Mouse (Mus musculus) ES-Bruce4 (cell line): ENCODE results near the gene Dhrs9. TPM values are rescaled to one million over a fixed set of nuclear protein-coding genes. Genes with fewer than 3 reads are reported as not detected.

Experiments
- H3K27ac ChIP-seq: 2 replicates; pipeline ENCODE4 v1.5.1; 2012; ENCODE audit warnings: low read length, inconsistent platforms; ENCODE audit not compliant: insufficient read depth
- H3K27me3 ChIP-seq: 2 replicates; pipeline ENCODE4 v1.6.1; 2012; ENCODE audit warnings: mild to moderate bottlenecking, low read length, inconsistent platforms; ENCODE audit not compliant: control insufficient read depth, poor library complexity, insufficient read depth, severe bottlenecking
- H3K36me3 ChIP-seq: 2 replicates; pipeline ENCODE4 v1.6.1; 2012; ENCODE audit warnings: inconsistent platforms, mild to moderate bottlenecking, low read length, moderate library complexity; ENCODE audit not compliant: control insufficient read depth, poor library complexity, insufficient read depth, severe bottlenecking
- H3K4me1 ChIP-seq: one replicate; pipeline ENCODE4 v1.8.1; 2011; ENCODE audit warnings: low read length; ENCODE audit not compliant: control insufficient read depth, insufficient read depth
- H3K4me3 ChIP-seq: 2 replicates; pipeline ENCODE4 v1.5.1; 2011; ENCODE audit warnings: low read depth, mild to moderate bottlenecking, low read length
- H3K9ac ChIP-seq: 2 replicates; pipeline ENCODE4 v1.6.1; 2012; ENCODE audit warnings: low read depth, mild to moderate bottlenecking, inconsistent platforms; ENCODE audit not compliant: poor library complexity, severe bottlenecking
- H3K9me3 ChIP-seq: replicated peaks from 2 replicates; pipeline ENCODE4 v1.6.1; 2012; ENCODE audit warnings: mild to moderate bottlenecking, low read length, inconsistent platforms; ENCODE audit not compliant: control insufficient read depth, poor library complexity, insufficient read depth, severe bottlenecking
- CTCF ChIP-seq: IDR thresholded peaks from one replicate; pipeline ENCODE4 v1.8.1; 2011; ENCODE audit warnings: low read depth, low read length
- EP300 ChIP-seq: IDR thresholded peaks from 2 replicates; pipeline ENCODE4 v1.6.1; 2011; ENCODE audit warnings: low read depth, low read length; ENCODE audit not compliant: insufficient read depth
- POLR2A ChIP-seq: IDR thresholded peaks from one replicate; pipeline ENCODE4 v1.8.1; 2011; ENCODE audit warnings: low read length; ENCODE audit not compliant: insufficient read depth
- polyA plus RNA-seq: library from polyadenylated mRNA; stranded (reverse); fragments of >200 nt; gene quantifications from 2 replicates; pipeline ENCODE4 v1.2.4, GENCODE M21; 2011; ENCODE audit warnings: low read depth; ENCODE audit not compliant: missing spikeins, insufficient read depth, insufficient read length

The Dhrs9 gene
- polyA plus RNA-seq, 1 experiment: 0.13 TPM

DNA sequence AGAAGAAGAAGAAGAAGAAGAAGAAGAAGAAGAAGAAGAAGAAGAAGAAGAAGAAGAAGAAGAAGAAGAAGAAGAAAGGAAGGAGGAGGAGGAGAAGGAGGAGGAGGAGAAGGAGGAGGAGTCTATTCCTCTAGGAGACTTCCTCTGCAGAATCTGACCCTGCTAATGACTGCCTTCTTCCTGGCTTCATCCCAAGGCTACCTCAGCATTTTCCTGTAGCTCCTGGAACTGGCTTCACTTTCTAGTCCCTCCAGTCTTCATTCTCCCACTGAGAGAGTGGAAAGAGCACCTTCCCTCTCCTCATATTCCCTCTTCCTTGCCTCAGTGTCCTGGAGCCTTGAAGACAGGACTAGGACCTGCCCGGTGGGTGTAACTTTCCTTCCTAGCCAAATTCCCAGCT, 15.0 kb upstream of the Dhrs9 start:
- H3K4me1 ChIP-seq: no peaks in the 10 kb centered on the region
- H3K36me3 ChIP-seq: no peaks in the 10 kb centered on the region
- no peaks in the 10 kb centered on the region for H3K9me3 ChIP-seq
- TF ChIP-seq EP300 (no peak), CTCF (no peak), POLR2A (no peak)
- peaks cover 3% of the 10 kb centered on the region; the same call in 1 of the 2 replicates for H3K27me3 ChIP-seq
- no peak overlapping the region for H3K27ac ChIP-seq
- H3K9ac ChIP-seq: no peak overlapping the region
- H3K4me3 ChIP-seq: no peak overlapping the region

DNA sequence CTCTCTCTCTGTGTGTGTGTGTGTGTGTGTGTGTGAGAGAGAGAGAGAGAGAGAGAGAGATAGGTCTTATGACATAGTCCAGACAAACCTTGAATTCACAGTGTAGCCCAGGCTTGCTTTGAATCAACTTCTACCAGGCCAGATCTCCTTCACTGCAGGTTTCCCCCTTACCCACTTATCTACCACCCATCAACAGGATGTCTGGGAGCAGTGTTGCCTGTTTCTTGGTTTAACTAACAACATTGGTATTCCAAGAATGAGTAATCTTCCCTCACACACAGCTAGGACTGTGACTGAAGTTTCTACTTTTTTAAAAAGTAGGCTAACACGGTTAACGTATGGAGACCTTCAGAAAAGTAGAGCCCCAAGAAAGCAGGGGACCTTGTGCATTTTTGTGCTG, 3.5 kb upstream of the Dhrs9 start:
- Histone ChIP-seq H3K9ac (no peak overlapping the region), H3K36me3 (no peaks in the 10 kb centered on the region), H3K4me1 (peaks cover 2% of the 10 kb centered on the region), H3K27ac (no peak overlapping the region), H3K9me3 (no peaks in the 10 kb centered on the region), H3K4me3 (no peak overlapping the region), H3K27me3 (0 out of 2 replicates have a peak, but pooled peaks cover 1% of the 10 kb centered on the region)
- TF ChIP-seq POLR2A: no peak
- no peak for TF ChIP-seq CTCF
- no peak for TF ChIP-seq EP300

DNA sequence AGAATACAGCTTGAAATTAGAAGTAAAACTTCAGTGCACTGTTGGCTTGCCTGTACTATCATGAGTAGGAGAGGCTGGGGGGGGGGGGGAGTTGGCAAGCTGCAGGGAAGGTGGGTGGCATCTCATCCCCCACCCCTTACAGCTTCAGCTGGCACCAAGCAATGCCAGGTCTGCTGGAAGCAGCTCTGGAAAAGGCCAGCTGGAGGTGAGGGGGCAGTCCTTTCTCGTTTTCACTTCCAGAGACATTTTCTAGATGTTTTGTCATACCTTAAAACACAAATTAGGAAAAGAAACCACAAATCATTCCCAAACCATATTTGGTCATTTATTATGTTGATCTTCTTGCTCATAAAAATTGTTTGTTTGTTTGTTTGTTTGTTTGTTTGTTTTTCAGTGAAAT, 444 bp upstream of the Dhrs9 start:
- TF ChIP-seq EP300: no peak
- no peak for TF ChIP-seq CTCF
- TF ChIP-seq POLR2A: no peak
- H3K4me1 ChIP-seq: peaks cover 2% of the 10 kb centered on the region
- no peak overlapping the region for H3K9ac ChIP-seq
- H3K27ac ChIP-seq: no peak overlapping the region
- H3K36me3 ChIP-seq: no peaks in the 10 kb centered on the region
- H3K4me3 ChIP-seq: no peak overlapping the region
- H3K27me3 ChIP-seq: 0 out of 2 replicates have a peak, but pooled peaks cover 1% of the 10 kb centered on the region
- H3K9me3 ChIP-seq: no peaks in the 10 kb centered on the region

GRCm38 (mm10) chr2:69381740-69382139, 1.5 kb downstream of the Dhrs9 start:
- 0 out of 2 replicates have a peak, but pooled peaks cover 1% of the 10 kb centered on the region for H3K27me3 ChIP-seq
- peaks cover 2% of the 10 kb centered on the region for H3K4me1 ChIP-seq
- H3K9ac ChIP-seq: no peak overlapping the region
- no peaks in the 10 kb centered on the region for H3K36me3 ChIP-seq
- TF ChIP-seq EP300: no peak
- no peak for TF ChIP-seq POLR2A
- TF ChIP-seq CTCF: no peak
- H3K4me3 ChIP-seq: no peak overlapping the region
- H3K9me3 ChIP-seq: no peaks in the 10 kb centered on the region
- no peak overlapping the region for H3K27ac ChIP-seq

- TF ChIP-seq POLR2A (no peak), EP300 (no peak), CTCF (no peak)
- Histone ChIP-seq H3K4me3 (no peak overlapping the region), H3K27me3 (0 out of 2 replicates have a peak, but pooled peaks cover 1% of the 10 kb centered on the region), H3K36me3 (no peaks in the 10 kb centered on the region), H3K4me1 (peaks cover 2% of the 10 kb centered on the region), H3K27ac (no peak overlapping the region), H3K9ac (no peak overlapping the region), H3K9me3 (no peaks in the 10 kb centered on the region)
Measured at GRCm38 (mm10) chr2:69382838-69383237, 2.6 kb downstream of the Dhrs9 start.

GRCm38 (mm10) chr2:69386118-69386871, 6.0 kb downstream of the Dhrs9 start:
- no peaks in the 10 kb centered on the region for H3K4me1 ChIP-seq
- TF ChIP-seq EP300: no peak
- TF ChIP-seq CTCF: no peak
- TF ChIP-seq POLR2A: no peak

More at GRCm38 (mm10) chr2:69386118-69386871, 6.0 kb downstream of the Dhrs9 start:
- no peaks in the 10 kb centered on the region for H3K27me3 ChIP-seq
- H3K4me3 ChIP-seq: no peak overlapping the region
- H3K9ac ChIP-seq: no peak overlapping the region
- H3K27ac ChIP-seq: no peak overlapping the region
- H3K9me3 ChIP-seq: no peaks in the 10 kb centered on the region
- no peaks in the 10 kb centered on the region for H3K36me3 ChIP-seq
